In the genomic region with DNA sequence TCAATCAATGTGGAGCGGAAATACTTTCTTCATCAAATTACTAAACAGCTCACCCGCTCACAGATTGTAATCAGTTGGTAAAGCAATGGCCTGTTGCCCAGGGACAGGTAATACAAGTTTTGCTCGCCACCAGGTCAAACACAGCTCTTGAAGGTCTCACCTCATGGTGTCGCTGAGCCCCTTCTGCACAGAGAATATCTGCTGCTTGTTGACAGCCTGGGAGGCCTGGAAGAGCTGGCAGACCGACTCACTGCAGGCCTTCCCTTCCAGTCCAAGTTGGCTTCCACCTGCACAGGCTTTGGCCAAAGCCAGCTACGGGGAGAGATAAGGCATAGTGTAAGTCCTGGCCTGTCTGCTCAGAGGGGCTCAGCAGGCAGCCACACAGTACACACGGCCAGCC, we compare ENCODE assay signal across 14 mouse cellular contexts. TPM values are rescaled to one million over a fixed set of nuclear protein-coding genes. Genes with fewer than 3 reads are reported as not detected.
DNase-seq lines count a peak whose midpoint lies in the region; TF ChIP-seq lines count a peak whose summit lies in the region.
"Had no signal": no experiment of that assay in that cellular context is flagged by ENCODE, and none has a peak within 500 bp of the region (broad histone marks: within the 10 kb centered on the region; RNA-seq: fewer than 3 reads in every experiment).

No protein-coding gene starts in this region.

- TF ChIP-seq CTCF in lung, adult 2 months (IDR thresholded peaks at IDR 0.05; ENCODE audit: insufficient read depth, low read length): no peak

- H3K4me3 ChIP-seq in lung, adult 2 months (replicated peaks; ENCODE audit: extremely low read depth, low read depth, low read length): no peak overlapping the region
- H3K4me3 ChIP-seq: forebrain, embryonic 15.5 days; gastrocnemius, adult 2 months; layer of hippocampus, adult 2 months; lung, embryonic 15.5 days had no signal

- WGBS in lung, adult 2 months: 88% methylated on average over 7 of the region's 7 CpGs

- no peaks in the 10 kb centered on the region for H3K4me1 ChIP-seq in lung, adult 2 months (ENCODE audit: control insufficient read depth, insufficient read depth, low read length)
- H3K4me1 ChIP-seq: forebrain, embryonic 15.5 days; lung, embryonic 15.5 days had no signal

- peak; percentile 6 for DNase-seq in lung, postnatal 36 days
- DNase-seq in lung, adult 2 months: no peak
- DNase-seq in cerebellum, adult 8-10 months: peak; percentile 54
- peak; percentile 70 to 74 for DNase-seq in cerebellum, postnatal 36 days
- peak; percentile 57 for DNase-seq in heart, postnatal 4 days
- DNase-seq in gastrocnemius, postnatal 10 days: no peak
- no peak for DNase-seq in frontal cortex, postnatal 25 days (ENCODE audit: low spot score in 2 of 2)
- DNase-seq: adrenal gland, adult 8-10 months; gastrocnemius, adult 2 months; kidney, adult 9 months; thymus, postnatal 36 days had no signal

- TF ChIP-seq POLR2A in lung, adult 2 months (IDR thresholded peaks at IDR 0.05; ENCODE audit: borderline replicate concordance, extremely low read depth, low read depth, low read length): no peak

RNA-seq across cellular contexts. Expression of gene Ccnf, which starts 14.4 kb away (rescaled TPM):
- 1.3 and 2.9 TPM in 2 replicates for polyA plus RNA-seq in lung, adult 2 months (2012; rRNA removed)
- total RNA-seq in heart, postnatal 4 days (2021): 10 to 100 TPM; 18.1 to 20.1 TPM
- 1 to 10 TPM; 5.0 to 8.2 TPM for total RNA-seq in gastrocnemius, postnatal 10 days (2021)

RNA-seq across cellular contexts. Expression of gene Tedc2, which starts 16.3 kb away (rescaled TPM):
- 7.7 and 12.7 TPM in 2 replicates for polyA plus RNA-seq in lung, adult 2 months (2012; rRNA removed)
- total RNA-seq in heart, postnatal 4 days (2021): 1 to 10 TPM; 4.2 to 5.1 TPM
- total RNA-seq in gastrocnemius, postnatal 10 days (2021): 1 to 10 TPM; 2.5 to 4.0 TPM

RNA-seq across cellular contexts. Expression of gene Ntn3, which starts 27.6 kb away (rescaled TPM):
- 8.2 and 10.4 TPM in 2 replicates for polyA plus RNA-seq in lung, adult 2 months (2012; rRNA removed)
- 1 to 10 TPM; 2.3 to 2.4 TPM for total RNA-seq in heart, postnatal 4 days (2021)
- 1 to 10 TPM; 1.6 to 2.5 TPM for total RNA-seq in gastrocnemius, postnatal 10 days (2021)

RNA-seq across cellular contexts. Expression of gene Tbc1d24, which starts 31.6 kb away (rescaled TPM):
- 13.9 and 30.2 TPM in 2 replicates for polyA plus RNA-seq in lung, adult 2 months (2012; rRNA removed)
- total RNA-seq in heart, postnatal 4 days (2021): 10 to 100 TPM in 1 of 2 experiments, 1 to 10 TPM in 1; 9.6 to 10.9 TPM
- 1 to 10 TPM; 5.8 to 8.9 TPM for total RNA-seq in gastrocnemius, postnatal 10 days (2021)

Comparison
In these comparisons a context has a peak if more than half of its experiments do, and no peak if none do; other contexts are left out.
1. DNase-seq: peak in lung, postnatal 36 days (single experiment), cerebellum, adult 8-10 months (single experiment), cerebellum, postnatal 36 days (2 of 2) and heart, postnatal 4 days (single experiment); none in lung, adult 2 months (single experiment), gastrocnemius, postnatal 10 days (single experiment) and frontal cortex, postnatal 25 days (0 of 2).